Mouse (Mus musculus) neutrophil, adult 5-6 weeks (primary cell): ENCODE measurements around the gene Chst5. TPM values are rescaled to one million over a fixed set of nuclear protein-coding genes. Genes with fewer than 3 reads are reported as not detected.
A peak's percentile ranks its signal among the peaks of the same experiment; 100 is the strongest.
"Not testable (repeated sequence)": the region's sequence is repeated elsewhere in the genome, so short reads cannot be mapped to it uniquely, and the experiment has no call there.

Source experiments
- ATAC-seq: fragments of 151-379, 151-347 bp; 2 replicates; pipeline ENCODE4 v1.8.0; 2017; ENCODE audit warnings: mild to moderate bottlenecking, moderate TSS enrichment; ENCODE audit not compliant: insufficient number of reproducible peaks, poor library complexity, low FRiP score, severe bottlenecking; ENCODE audit errors: extremely low read depth
- total RNA-seq: library from RNA; stranded (forward); fragments of 200-1000 nt; gene quantifications from 2 replicates; pipeline ENCODE4 v1.2.3, GENCODE M21; 2017

Gene Chst5
- total RNA-seq, 1 experiment from 2014 or later: not detected

DNA sequence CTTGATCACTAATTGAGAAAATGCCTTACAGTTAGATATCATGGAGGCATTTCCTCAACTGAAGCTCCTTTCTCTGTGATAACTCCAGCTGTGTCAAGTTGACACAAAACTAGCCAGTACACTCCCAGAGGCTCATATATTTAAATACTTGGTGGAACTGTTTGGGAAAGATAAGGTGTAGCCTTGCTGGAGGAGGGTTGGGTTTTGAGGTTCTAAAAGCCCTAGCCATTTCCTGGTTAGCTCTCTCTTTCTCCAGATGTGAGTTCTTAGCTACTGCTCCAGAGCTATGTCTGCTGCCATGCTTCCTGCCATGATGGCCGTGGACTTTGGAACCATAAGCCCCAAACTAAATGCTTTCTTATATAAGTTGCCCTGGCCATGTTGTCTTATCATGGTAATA is 22.8 kb downstream of the Chst5 start:
- no peak for ATAC-seq

DNA sequence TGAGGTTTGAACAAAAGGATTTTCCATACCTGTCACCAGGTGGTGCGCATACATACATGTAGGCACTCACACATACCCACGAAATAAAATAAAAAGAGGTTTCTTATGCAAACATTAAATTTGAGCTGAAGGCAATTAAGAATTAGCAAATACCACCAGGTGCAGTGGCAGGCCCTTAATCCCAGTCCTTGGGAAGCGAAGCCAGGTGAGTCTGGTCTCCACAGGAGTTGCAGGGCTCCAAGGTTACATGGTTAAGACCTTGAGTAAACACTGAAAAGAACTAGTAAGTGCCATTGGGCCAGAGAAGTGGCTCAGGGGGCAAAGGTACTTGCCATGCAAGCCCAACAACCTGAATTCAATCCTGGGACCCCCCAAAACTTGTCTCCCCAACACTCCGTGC is 26.6 kb downstream of the Chst5 start:
- no peak for ATAC-seq

- peak; percentile 44; the same call in 1 of the 2 replicates for ATAC-seq
Observed at GRCm38 (mm10) chr8:111881591-111881990, 28.7 kb downstream of the Chst5 start.

DNA sequence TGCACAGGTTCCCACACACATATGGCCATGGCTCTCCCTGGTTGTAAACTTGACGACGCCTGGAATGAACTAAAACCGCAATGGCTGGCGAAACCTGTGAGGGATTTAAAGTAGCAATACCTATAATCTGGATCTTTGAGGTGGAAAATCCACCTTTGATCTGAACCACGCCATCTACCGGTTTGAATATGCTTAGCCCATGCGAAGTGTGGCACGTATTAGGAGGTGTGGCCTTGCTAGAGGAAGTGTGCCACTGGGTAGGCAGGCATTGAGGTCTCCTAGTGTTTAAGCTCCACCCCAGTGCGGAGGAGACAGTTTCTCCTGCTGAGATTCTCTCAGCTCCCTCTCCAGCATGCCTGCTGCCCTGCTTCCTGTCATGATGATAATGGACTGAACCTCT is 32.5 kb downstream of the Chst5 start:
- ATAC-seq: no peak

- peak; percentile 99 for ATAC-seq
Observed at GRCm38 (mm10) chr8:111876355-111876948, 33.8 kb downstream of the Chst5 start, which contains the start of gene Tmem170. Gene Tmem170 (minus strand): TSS chr8:111876750.

- ATAC-seq: no peak
Observed at GRCm38 (mm10) chr8:111875758-111876157, 34.5 kb downstream of the Chst5 start.

DNA sequence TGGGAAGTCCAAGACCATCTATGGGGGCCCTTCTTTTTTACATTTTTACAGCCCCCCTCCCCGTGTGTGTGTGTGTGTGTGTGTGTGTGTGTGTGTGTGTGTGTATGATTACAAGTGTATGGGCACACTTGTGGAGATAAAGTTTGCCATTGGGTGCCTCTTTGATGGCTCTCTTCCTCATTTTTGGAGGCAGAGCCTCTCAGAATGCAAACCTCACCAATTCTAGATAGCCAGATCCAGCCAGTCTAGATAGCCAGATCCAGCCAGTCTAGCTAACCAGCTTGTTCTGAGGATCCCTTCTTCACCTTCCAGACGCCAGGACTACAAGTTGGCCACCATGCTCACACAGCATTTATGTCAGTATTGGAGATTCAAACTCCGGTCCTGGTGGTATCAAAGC is 39.0 kb downstream of the Chst5 start:
- no peak for ATAC-seq

GRCm38 (mm10) chr8:111870379-111870778 is 39.9 kb downstream of the Chst5 start:
- ATAC-seq: no peak

DNA sequence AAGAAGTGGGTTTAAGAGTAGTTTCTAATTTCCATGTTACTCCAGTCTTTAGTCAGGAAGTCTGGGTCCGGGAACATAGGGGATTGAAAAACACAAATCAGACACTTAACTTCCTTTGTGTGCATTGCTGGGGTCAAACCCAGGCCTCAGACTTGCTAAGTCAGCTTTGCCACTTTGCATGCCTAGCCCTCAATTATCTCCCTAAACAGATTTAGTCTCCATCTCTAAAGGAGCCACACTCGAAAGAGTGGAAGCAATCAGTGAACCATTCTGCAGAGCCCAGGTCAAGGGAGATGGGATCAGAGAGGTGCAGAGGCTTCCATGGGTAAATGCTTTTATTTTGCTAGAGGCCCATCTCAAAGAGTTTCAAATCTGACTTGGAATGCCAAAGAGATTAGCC is 41.6 kb downstream of the Chst5 start:
- no peak for ATAC-seq

- ATAC-seq: no peak
Observed at GRCm38 (mm10) chr8:111865857-111866256, 44.4 kb downstream of the Chst5 start.

- ATAC-seq: no peak
Observed at GRCm38 (mm10) chr8:111865130-111865852, 45.0 kb downstream of the Chst5 start.

DNA sequence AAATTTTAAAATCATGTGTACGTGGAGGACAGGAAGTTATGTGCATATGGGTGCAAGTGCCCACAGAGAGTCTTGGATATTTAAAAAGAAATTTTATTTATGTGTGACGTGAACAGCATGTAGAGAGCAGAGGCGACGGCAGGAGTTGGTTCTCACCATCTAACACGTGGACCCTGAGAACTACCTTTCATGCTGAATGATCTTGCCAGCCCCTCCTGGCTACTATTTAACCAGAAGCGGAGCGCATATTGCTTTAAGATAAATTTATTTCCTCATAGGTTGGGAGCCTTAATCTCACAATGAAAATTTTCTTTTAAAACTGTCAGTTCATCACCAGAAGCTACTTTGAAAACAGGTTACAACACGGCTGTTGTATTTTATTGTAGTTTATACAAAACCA is 45.6 kb downstream of the Chst5 start:
- no peak for ATAC-seq

- ATAC-seq: no peak
Observed at GRCm38 (mm10) chr8:111863280-111863679, 47.0 kb downstream of the Chst5 start.

- no peak for ATAC-seq
Observed at GRCm38 (mm10) chr8:111855977-111856376, 54.3 kb downstream of the Chst5 start.

GRCm38 (mm10) chr8:111853861-111854501 is 56.3 kb downstream of the Chst5 start, which contains the start of gene Cfdp1:
Gene Cfdp1 (minus strand): TSS chr8:111854291.
- peak; percentile 100 for ATAC-seq

- ATAC-seq: not testable (repeated sequence)
Observed at GRCm38 (mm10) chr8:111853219-111853618, 57.0 kb downstream of the Chst5 start.

GRCm38 (mm10) chr8:111846746-111847145 is 63.5 kb downstream of the Chst5 start:
- ATAC-seq: no peak
